Mouse (Mus musculus): Measurements from ENCODE around the gene Krtap9-3. TPM values are rescaled to one million over a fixed set of nuclear protein-coding genes. Genes with fewer than 3 reads are reported as not detected.

Krtap9-3 gene
- total RNA-seq, 2 experiments from 2014 or later = not detected

- no peak for DNase-seq (ENCODE audit: low spot score in 2 of 2)
Measured at GRCm38 (mm10) chr11:99573164-99573563, 24.7 kb downstream of the Krtap9-3 start.

- no peak for DNase-seq (ENCODE audit: low spot score in 2 of 2)
Measured at GRCm38 (mm10) chr11:99566530-99566929, 31.4 kb downstream of the Krtap9-3 start, which contains the start of gene Krtap3-1. Gene Krtap3-1 (minus strand): TSS chr11:99566630.

GRCm38 (mm10) chr11:99562580-99562979 lies 35.3 kb downstream of the Krtap9-3 start:
- no peak for DNase-seq (ENCODE audit: low spot score in 2 of 2)

- no peak for DNase-seq (ENCODE audit: low spot score in 2 of 2)
Measured at GRCm38 (mm10) chr11:99559366-99559765, 38.5 kb downstream of the Krtap9-3 start, which contains the start of gene Gm11939. Gene Gm11939 (minus strand): TSS chr11:99559466.

- no peak for DNase-seq (ENCODE audit: low spot score in 2 of 2)
Measured at GRCm38 (mm10) chr11:99557976-99558745, 39.7 kb downstream of the Krtap9-3 start.

- no peak for DNase-seq (ENCODE audit: low spot score in 2 of 2)
Measured at GRCm38 (mm10) chr11:99556753-99557152, 41.2 kb downstream of the Krtap9-3 start, which contains the start of gene Krtap3-2. Gene Krtap3-2 (minus strand): TSS chr11:99556853.

- DNase-seq (ENCODE audit: low spot score in 2 of 2) = no peak
Measured at GRCm38 (mm10) chr11:99556195-99556594, 41.7 kb downstream of the Krtap9-3 start.

GRCm38 (mm10) chr11:99550765-99551164 lies 47.1 kb downstream of the Krtap9-3 start, which contains the start of gene Krtap3-3:
Gene Krtap3-3 (minus strand): TSS chr11:99550865.
- DNase-seq (ENCODE audit: low spot score in 2 of 2) = no peak

GRCm38 (mm10) chr11:99547892-99548291 lies 50.0 kb downstream of the Krtap9-3 start:
- DNase-seq (ENCODE audit: low spot score in 2 of 2) = no peak

Other genes with a start within 250 kb of the Krtap9-3 start
- under 1 TPM in 1 of 2 experiments, not detected in 1; 0.18 TPM for gene Krt27, start 247.0 kb downstream of the Krtap9-3 start, total RNA-seq (2021)
- not detected for gene Krt28, start 223.2 kb downstream of the Krtap9-3 start, total RNA-seq (2021)
- 1 to 10 TPM; 7.6 to 8.2 TPM for gene Krt10, start 208.7 kb downstream of the Krtap9-3 start, total RNA-seq (2021)
- gene Krt12, start 175.8 kb downstream of the Krtap9-3 start, total RNA-seq (2021) = not detected
- under 1 TPM in 1 of 2 experiments, not detected in 1; 0.32 TPM for gene Krt20, start 160.0 kb downstream of the Krtap9-3 start, total RNA-seq (2021)
- under 1 TPM in 1 of 2 experiments, not detected in 1; 0.16 TPM for gene Krt23, start 105.0 kb downstream of the Krtap9-3 start, total RNA-seq (2021)
- not detected for gene Krt39, start 76.8 kb downstream of the Krtap9-3 start, total RNA-seq (2021)
- not detected for gene Krt40, start 54.9 kb downstream of the Krtap9-3 start, total RNA-seq (2021)
- not detected for gene Krtap3-3, start 47.2 kb downstream of the Krtap9-3 start, total RNA-seq (2021)
- gene Krtap3-2, start 41.3 kb downstream of the Krtap9-3 start, total RNA-seq (2021) = not detected
- gene Gm11939, start 38.6 kb downstream of the Krtap9-3 start, total RNA-seq (2021) = not detected
- gene Krtap3-1, start 31.5 kb downstream of the Krtap9-3 start, total RNA-seq (2021) = not detected
- not detected for gene Krtap1-5, start 17.1 kb downstream of the Krtap9-3 start, total RNA-seq (2021)
- not detected for gene Krtap1-4, start 14.5 kb downstream of the Krtap9-3 start, total RNA-seq (2021)
- not detected for gene Krtap1-3, start 6.8 kb downstream of the Krtap9-3 start, total RNA-seq (2021)
- not detected for gene Gm11938, start 5.2 kb upstream of the Krtap9-3 start, total RNA-seq (2021)
- not detected for gene Gm11937, start 12.1 kb upstream of the Krtap9-3 start, total RNA-seq (2021)
- not detected for gene Krtap2-4, start 16.7 kb upstream of the Krtap9-3 start, total RNA-seq (2021)
- not detected for gene Gm11562, start 22.3 kb upstream of the Krtap9-3 start, total RNA-seq (2021)
- not detected for gene Krtap4-1, start 30.1 kb upstream of the Krtap9-3 start, total RNA-seq (2021)
- gene Krtap4-2, start 37.0 kb upstream of the Krtap9-3 start, total RNA-seq (2021) = not detected
- gene Krtap4-7, start 46.0 kb upstream of the Krtap9-3 start, total RNA-seq (2021) = not detected
- gene Gm11555, start 52.1 kb upstream of the Krtap9-3 start, total RNA-seq (2021) = not detected
- gene Gm11563, start 60.9 kb upstream of the Krtap9-3 start, total RNA-seq (2021) = not detected
- not detected for gene Krtap4-6, start 67.9 kb upstream of the Krtap9-3 start, total RNA-seq (2021)
- not detected for gene Gm14190, start 92.6 kb upstream of the Krtap9-3 start, total RNA-seq (2021)
- gene Gm14180, start 136.2 kb upstream of the Krtap9-3 start, total RNA-seq (2021) = not detected
- not detected for gene Gm11595, start 174.8 kb upstream of the Krtap9-3 start, total RNA-seq (2021)
- gene Krtap4-8, start 182.6 kb upstream of the Krtap9-3 start, total RNA-seq (2021) = not detected
- gene Krtap4-9, start 187.1 kb upstream of the Krtap9-3 start, total RNA-seq (2021) = not detected
- gene Gm11596, start 195.4 kb upstream of the Krtap9-3 start, total RNA-seq (2021) = not detected
- not detected for gene Gm11569, start 200.8 kb upstream of the Krtap9-3 start, total RNA-seq (2021)
- gene Gm11554, start 206.3 kb upstream of the Krtap9-3 start, total RNA-seq (2021) = not detected
- not detected for gene Krtap4-13, start 211.8 kb upstream of the Krtap9-3 start, total RNA-seq (2021)
- not detected for gene Gm11564, start 217.6 kb upstream of the Krtap9-3 start, total RNA-seq (2021)
- gene 2300003K06Rik, start 240.0 kb upstream of the Krtap9-3 start, total RNA-seq (2021) = not detected

Measured in gastrocnemius, postnatal 4 days (tissue).